Mouse (Mus musculus) limb, embryonic 13.5 days (tissue): ENCODE results near the gene Ngly1. TPM values are rescaled to one million over a fixed set of nuclear protein-coding genes. Genes with fewer than 3 reads are reported as not detected.

Source experiments
- ATAC-seq: fragments of 200-750 bp; cut with Nextera tagmentation; 2 replicates; pipeline ENCODE4 v1.8.0; 2017; ENCODE audit warnings: low read depth, moderate number of reproducible peaks, moderate TSS enrichment; ENCODE audit not compliant: low FRiP score
- H3K27ac ChIP-seq: fragments of 300-500 bp; sonication (generic); 2 replicates; pipeline ENCODE4 v1.5.1; 2015; ENCODE audit warnings: inconsistent platforms, mild to moderate bottlenecking, moderate library complexity
- H3K27me3 ChIP-seq: fragments of 300-500 bp; sonication (generic); 2 replicates; pipeline ENCODE4 v1.6.1; 2015; ENCODE audit warnings: mild to moderate bottlenecking, inconsistent platforms
- H3K36me3 ChIP-seq: fragments of 300-500 bp; sonication (generic); 2 replicates; pipeline ENCODE4 v1.6.1; 2015; ENCODE audit warnings: inconsistent platforms, mild to moderate bottlenecking, moderate library complexity
- H3K4me1 ChIP-seq: fragments of 300-500 bp; sonication (generic); 2 replicates; pipeline ENCODE4 v1.6.1; 2015; ENCODE audit warnings: inconsistent platforms
- H3K4me2 ChIP-seq: fragments of 300-500 bp; sonication (generic); replicated peaks from 2 replicates; pipeline ENCODE4 v1.6.1; 2015; ENCODE audit warnings: inconsistent platforms, mild to moderate bottlenecking, moderate library complexity
- H3K4me3 ChIP-seq: fragments of 300-500 bp; sonication (generic); 2 replicates; pipeline ENCODE4 v1.5.1; 2015; ENCODE audit warnings: moderate library complexity, mild to moderate bottlenecking, inconsistent platforms
- H3K9ac ChIP-seq: fragments of 300-500 bp; sonication (generic); 2 replicates; pipeline ENCODE4 v1.6.1; 2015; ENCODE audit warnings: mild to moderate bottlenecking, inconsistent platforms
- H3K9me3 ChIP-seq: fragments of 300-500 bp; sonication (generic); 2 replicates; pipeline ENCODE4 v1.6.1; 2016; ENCODE audit warnings: inconsistent platforms
- WGBS: fragments of 180-500 bp; shearing (Covaris S2); methylation state at CpG from one replicate; pipeline ENCODE4 v1.1.7; 2015; 5-methylcytosine and 5-hydroxymethylcytosine counted together
- polyA plus RNA-seq: library from polyadenylated mRNA; unstranded; fragments of >200 nt; fragmentation: Nextera tagmentation; extraction: Ambion mirVana; gene quantifications from 2 replicates; pipeline ENCODE4 v1.2.1, GENCODE M21; 2015

The Ngly1 gene
- polyA plus RNA-seq, 1 experiment from 2014 or later: 41.7 TPM

DNA sequence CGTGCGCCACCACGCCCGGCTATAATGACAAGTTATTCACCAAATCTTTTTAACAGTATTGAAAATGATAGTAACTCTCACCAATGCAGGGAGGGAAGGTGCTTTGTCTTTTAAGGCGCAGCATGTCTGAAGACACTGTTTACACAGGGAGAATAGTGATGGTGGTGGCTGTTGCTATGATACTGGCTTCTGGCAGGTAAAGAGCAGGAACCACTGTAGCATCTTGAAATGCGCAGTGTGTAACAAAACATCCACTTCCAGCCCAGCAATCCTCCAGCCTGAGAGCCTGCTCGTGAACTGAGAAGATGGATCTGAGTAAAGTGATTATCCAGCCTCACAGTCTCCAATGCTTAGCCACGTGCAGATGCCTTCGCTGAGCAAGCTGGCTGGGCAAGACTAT lies 98.4 kb downstream of the Ngly1 start:
- no peaks in the 10 kb centered on the region for H3K36me3 ChIP-seq
- no peaks in the 10 kb centered on the region for H3K4me1 ChIP-seq
- no peak overlapping the region for H3K4me3 ChIP-seq
- no peaks in the 10 kb centered on the region for H3K27me3 ChIP-seq
- H3K9ac ChIP-seq: no peak overlapping the region
- 73% methylated on average over 9 of the region's 9 CpGs for WGBS
- no peak for ATAC-seq
- H3K27ac ChIP-seq: no peak overlapping the region
- H3K9me3 ChIP-seq: no peaks in the 10 kb centered on the region
- H3K4me2 ChIP-seq: no peak overlapping the region

DNA sequence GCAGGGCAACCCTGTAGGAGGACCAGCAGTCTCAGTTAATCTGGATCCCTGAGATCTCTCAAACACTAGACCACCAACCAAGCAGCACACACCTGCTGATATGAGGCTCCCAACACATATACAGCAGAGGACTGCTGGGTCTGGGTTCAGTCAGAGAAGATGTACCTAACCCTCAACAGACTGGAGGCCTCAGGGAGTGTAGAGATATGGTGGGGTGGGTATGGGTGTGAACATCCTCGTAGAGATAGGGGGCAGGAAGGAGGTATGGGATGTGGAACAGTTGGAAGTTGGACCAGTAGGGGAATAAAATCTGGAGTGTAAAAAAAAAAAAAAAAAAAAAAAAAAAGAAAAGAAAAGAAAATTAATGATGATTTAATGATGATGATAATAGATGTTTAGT lies 110.6 kb downstream of the Ngly1 start:
- Histone ChIP-seq H3K9ac (no peak overlapping the region), H3K4me2 (no peak overlapping the region), H3K4me3 (no peak overlapping the region), H3K4me1 (peaks cover 9% of the 10 kb centered on the region; the same call in 1 of the 2 replicates), H3K27me3 (no peaks in the 10 kb centered on the region), H3K9me3 (no peaks in the 10 kb centered on the region), H3K27ac (no peak overlapping the region), H3K36me3 (no peaks in the 10 kb centered on the region)
- ATAC-seq: no peak
- 86% methylated on average over 1 of the region's 1 CpGs for WGBS

Other genes starting within 250 kb of the Ngly1 start
- 1.4 and 1.6 TPM in 2 replicates for gene Oxsm, start 528 bp downstream of the Ngly1 start, polyA plus RNA-seq
- 66.0 and 69.8 TPM in 2 replicates for gene Top2b, start 115.9 kb downstream of the Ngly1 start, polyA plus RNA-seq